Mouse (Mus musculus): ENCODE measurements around the gene Gstt2.

The Gstt2 gene

DNA sequence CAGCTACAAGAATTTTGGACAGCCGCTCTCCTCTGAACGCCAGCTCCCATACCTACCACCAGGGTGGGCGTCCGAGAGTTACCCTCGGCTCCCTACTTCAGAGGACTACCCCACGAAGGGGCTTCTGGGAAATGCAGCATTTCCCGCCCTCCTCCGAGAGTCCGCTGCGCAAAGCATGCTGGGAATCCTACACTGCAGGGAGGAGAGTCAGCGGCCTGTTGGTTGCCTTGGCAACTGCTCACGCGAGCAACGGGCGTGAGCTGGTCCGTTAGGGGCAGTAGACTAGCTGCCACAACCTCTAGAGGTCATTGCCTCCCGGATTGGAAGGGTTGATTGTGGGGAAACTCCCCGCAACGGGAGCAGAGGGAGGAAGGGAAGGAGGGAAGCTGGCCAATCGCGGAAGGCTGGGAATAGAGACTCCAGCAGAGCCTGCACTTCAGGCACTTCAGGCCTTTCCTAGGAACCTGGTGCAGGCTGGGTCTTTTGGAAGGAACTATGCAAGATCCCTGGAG, at the start of gene Gstt2:
TSS of gene Gstt2 (minus strand) at position 177 of the 512 bp plus-strand sequence.
- DNase-seq (ENCODE audit: low read depth, low spot score), result peak; percentile 99

DNA sequence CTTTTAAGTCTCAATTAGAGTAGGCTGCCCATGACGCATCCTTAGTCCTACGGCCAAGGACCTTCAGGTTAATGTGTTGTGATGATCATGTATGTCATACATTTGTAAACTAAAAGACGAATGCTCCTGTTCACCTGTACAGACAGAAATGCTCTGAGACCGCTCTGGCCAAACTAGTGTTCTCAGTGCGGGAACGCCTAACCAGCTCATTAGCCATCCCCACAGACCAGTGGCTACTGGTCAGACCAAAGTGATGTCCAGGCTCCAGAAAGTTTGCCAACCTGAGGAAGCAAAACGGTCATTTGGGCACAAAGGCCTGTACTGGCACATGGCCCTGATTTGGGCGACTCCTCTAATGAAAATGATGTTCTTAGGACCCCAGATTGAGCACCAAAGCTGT, 47.5 kb upstream of the Gstt2 start:
- DNase-seq (ENCODE audit: low read depth, low spot score), result no peak

DNA sequence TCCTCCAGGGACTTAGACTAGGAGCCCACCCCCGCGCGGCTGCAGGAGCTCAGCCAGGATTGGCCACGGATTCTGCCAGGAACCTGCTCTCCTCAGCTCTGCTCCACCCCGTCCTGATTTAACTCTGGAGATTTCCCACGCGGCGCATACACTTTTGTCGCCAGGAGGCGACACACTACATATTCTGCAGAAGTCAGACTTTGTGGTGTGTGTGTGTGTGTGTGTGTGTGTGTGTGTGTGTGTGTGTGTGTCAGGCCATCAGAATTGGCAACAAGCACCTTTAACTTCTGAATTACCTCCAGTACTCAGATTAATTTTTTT, 46.0 kb upstream of the Gstt2 start:
- peak; percentile 95 for DNase-seq (ENCODE audit: low read depth, low spot score)

- DNase-seq (ENCODE audit: low read depth, low spot score), result peak; percentile 84
Observed at GRCm38 (mm10) chr10:75882433-75883231, 45.4 kb upstream of the Gstt2 start.

- DNase-seq (ENCODE audit: low read depth, low spot score), result peak; percentile 82
Observed at GRCm38 (mm10) chr10:75881578-75882432, 44.6 kb upstream of the Gstt2 start.

- no peak for DNase-seq (ENCODE audit: low read depth, low spot score)
Observed at GRCm38 (mm10) chr10:75880771-75881577, 43.8 kb upstream of the Gstt2 start.

DNA sequence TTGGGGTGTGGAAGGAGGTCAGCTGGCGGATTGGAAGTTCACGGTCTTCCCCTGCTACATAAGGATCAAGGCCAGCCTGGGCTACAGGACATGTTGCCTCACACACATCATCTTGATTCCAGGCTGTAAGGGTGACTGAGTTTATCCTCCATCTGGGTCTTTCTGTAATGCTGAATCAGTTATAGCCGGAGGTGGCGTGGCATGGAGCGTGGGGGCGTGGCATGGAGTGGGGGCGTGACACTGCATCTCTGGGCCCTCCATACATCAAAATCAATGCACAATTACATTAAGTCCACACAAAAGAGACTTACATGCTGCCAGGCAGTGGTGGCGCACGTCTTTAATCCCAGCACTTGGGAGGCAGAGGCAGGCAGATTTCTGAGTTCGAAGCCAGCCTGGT, 43.1 kb upstream of the Gstt2 start:
- DNase-seq (ENCODE audit: low read depth, low spot score), result peak; percentile 51

GRCm38 (mm10) chr10:75878836-75879235, 41.6 kb upstream of the Gstt2 start:
- DNase-seq (ENCODE audit: low read depth, low spot score), result peak; percentile 27

DNA sequence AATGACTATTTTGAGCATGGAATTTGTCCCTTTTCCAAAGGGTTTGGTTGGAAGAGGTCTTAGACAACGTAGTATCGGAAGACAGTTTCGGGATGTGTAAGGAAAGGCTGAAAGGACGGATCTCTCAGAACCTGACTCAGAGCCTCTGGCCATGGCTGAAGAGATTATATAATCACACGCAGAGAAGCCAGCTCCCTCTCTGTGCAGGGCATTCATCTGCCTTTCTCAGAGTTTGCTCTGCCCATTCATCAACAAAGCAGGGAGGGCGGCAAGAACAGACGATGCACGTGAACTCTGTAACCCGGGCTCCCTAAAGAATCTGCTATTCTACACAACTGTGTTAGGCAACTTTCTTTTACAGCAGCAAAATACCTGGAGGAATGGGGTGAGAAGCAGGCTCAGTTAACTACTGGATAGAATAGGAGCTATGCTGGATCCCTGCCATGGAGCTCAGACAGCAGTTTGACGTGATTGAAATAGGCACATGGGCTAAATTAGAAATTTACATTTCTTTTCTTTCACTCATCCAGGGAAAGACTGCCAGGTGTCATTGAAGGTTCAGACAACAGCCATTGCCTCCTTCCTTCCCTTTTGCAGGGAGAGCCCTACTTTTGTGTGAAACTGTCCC, 36.4 kb upstream of the Gstt2 start:
- no peak for DNase-seq (ENCODE audit: low read depth, low spot score)

DNA sequence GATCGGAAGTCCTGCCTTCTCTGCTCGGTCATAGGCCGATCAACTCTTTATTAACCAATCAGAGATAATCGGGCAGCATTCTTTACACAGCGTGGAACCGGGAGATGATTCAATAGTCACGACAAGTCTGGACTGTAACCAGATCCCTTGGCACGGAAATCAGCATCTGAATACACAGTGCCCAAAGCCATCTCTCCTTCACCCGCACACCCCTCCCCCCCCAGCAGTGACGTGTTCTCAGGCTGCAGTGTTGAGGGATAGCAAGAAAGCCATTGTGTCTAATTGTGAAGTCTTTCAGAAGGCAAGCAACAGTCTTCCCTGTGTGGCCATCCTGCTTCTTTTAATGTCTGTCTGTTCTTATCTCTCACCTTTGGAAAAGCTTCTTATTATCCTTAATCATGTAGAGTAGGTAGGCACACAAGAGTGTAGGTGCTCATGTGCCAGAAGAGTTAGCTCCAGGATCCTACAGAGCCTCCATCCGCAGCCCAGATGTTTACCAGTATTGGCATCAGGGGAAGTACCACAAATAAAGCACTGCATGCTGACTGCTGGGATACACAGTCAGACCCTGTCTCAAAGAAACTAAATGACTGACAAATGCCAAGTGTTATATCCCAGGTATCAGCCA, 35.8 kb upstream of the Gstt2 start:
- DNase-seq (ENCODE audit: low read depth, low spot score), result peak; percentile 98

- DNase-seq (ENCODE audit: low read depth, low spot score), result no peak
Observed at GRCm38 (mm10) chr10:75872025-75872914, 35.0 kb upstream of the Gstt2 start.

DNA sequence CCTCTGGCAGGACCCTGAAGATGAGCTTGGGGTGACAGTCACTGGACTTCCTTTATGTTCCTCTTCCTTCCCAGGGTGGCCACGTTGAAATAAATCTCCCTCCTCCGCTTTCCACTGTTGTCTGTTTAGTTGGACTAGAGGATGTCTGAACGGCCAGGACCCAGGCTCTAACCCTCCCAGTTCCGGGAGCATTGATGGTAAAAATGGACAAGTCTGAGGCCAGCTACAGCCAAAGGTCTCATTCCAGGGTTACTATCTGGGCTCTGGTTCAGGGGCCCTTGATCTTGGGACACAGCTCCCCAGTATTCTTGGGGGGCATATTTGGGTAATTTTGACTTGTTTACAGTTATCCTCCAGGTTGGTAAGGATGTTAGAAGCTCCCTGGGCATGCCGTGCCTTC, 24.4 kb upstream of the Gstt2 start:
- no peak for DNase-seq (ENCODE audit: low read depth, low spot score)

- no peak for DNase-seq (ENCODE audit: low read depth, low spot score)
Observed at GRCm38 (mm10) chr10:75860746-75861145, 23.5 kb upstream of the Gstt2 start.

- DNase-seq (ENCODE audit: low read depth, low spot score), result peak; percentile 93
Observed at GRCm38 (mm10) chr10:75859786-75860470, 22.7 kb upstream of the Gstt2 start, which contains the start of gene Mif. Gene Mif (minus strand): TSS chr10:75860240.

- DNase-seq (ENCODE audit: low read depth, low spot score), result no peak
Observed at GRCm38 (mm10) chr10:75859107-75859746, 22.0 kb upstream of the Gstt2 start.

DNA sequence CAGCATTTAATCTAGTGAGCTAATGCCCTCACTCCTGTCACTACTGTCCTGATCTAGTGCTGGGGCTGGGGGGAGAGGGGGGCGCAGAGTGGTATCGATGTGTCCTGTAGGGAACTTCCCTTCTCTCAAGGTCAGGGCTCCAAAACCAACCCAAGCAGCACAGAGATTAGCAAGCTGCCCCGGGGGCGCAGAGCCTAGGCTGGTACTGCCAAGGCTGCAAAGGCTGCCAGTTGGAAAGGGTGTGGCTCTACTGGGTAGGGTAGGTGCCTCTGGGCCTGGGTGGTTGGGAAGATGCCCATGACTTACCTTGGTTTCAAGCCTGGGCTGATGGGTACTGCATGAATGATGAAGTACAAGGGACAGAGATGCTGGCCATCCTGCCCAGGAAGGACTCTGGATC, 20.4 kb upstream of the Gstt2 start:
- no peak for DNase-seq (ENCODE audit: low read depth, low spot score)

DNA sequence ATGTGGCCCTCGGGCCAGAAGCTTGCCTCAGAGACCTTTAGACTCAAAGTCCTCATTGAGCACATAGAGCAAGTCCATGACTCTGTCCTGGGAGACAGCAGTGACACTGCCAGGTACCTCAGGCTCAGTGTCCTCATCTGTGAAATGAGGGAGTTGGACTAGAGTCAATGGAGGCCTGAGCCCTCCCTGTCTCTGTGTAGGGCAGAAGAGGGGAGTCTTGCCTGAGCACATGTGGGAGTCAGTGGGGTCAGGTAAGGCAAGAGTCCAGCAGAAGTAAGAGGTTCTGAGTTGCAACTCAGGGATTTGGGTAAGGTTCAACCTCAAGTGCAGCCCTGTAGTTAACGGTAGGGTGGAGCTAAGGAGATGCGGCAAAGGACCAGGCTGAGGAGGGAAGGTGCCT, 19.8 kb upstream of the Gstt2 start:
- DNase-seq (ENCODE audit: low read depth, low spot score), result no peak

DNA sequence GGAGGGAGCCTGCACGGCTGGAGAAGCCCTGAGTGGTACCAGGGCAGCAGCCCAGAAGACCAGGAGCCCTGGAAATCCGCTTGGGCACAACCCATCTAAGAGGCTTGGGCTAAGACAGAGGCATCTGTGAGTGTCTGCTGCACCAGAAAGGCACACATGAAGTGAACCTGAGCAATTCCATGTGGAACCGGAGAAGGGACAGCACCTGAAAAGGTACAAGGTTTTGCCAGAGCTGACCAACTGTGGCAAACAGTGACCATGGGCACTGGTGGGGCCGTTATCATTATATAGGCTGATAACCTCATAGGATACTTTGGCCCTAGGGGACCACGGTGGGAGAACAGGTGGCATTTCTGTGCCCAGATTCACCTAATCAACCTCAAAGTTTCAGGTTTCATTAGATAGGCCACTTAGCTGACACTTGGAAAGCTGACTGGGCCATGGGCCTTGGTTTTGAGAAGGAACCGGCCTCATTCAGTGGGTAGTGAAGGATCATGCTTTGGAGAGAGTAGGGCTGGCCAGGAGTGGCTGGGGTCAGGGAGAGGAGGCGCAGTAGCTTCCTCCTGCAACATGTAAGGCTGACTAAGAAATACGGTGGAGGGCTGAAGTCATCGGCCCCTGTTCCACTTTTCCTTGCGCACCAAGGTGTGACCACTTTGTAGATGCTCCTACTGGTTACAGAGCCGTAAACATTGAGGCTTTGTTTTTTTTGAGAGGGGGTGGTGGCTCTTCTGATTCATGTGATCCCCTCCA, 19.1 kb upstream of the Gstt2 start:
- DNase-seq (ENCODE audit: low read depth, low spot score), result no peak

Data from R1 (cell line).